Mouse (Mus musculus): Measurements from ENCODE around the gene Zbtb1. TPM values are rescaled to one million over a fixed set of nuclear protein-coding genes. Genes with fewer than 3 reads are reported as not detected.

Zbtb1 gene
- polyA plus RNA-seq, 1 experiment from 2014 or later, result 4.4 TPM

GRCm38 (mm10) chr12:76392979-76393378 lies 22.9 kb downstream of the Zbtb1 start:
- no peak overlapping the region for H3K9ac ChIP-seq
- H3K36me3 ChIP-seq, result no peaks in the 10 kb centered on the region
- H3K4me2 ChIP-seq, result no peak overlapping the region
- H3K4me1 ChIP-seq (replicated peaks), result no peaks in the 10 kb centered on the region
- H3K27ac ChIP-seq, result no peak overlapping the region
- ATAC-seq (ENCODE audit: low FRiP score), result no peak
- WGBS, result 83% methylated on average over 5 of the region's 5 CpGs
- no peaks in the 10 kb centered on the region for H3K9me3 ChIP-seq
- no peak overlapping the region for H3K4me3 ChIP-seq
- no peaks in the 10 kb centered on the region for H3K27me3 ChIP-seq

GRCm38 (mm10) chr12:76397281-76397680 lies 27.2 kb downstream of the Zbtb1 start:
- no peak for ATAC-seq (ENCODE audit: low FRiP score)
- Histone ChIP-seq H3K4me3 (no peak overlapping the region), H3K27ac (no peak overlapping the region), H3K36me3 (no peaks in the 10 kb centered on the region), H3K9me3 (no peaks in the 10 kb centered on the region), H3K27me3 (peaks cover 9% of the 10 kb centered on the region), H3K4me1 (replicated peaks) (no peaks in the 10 kb centered on the region), H3K4me2 (no peak overlapping the region), H3K9ac (no peak overlapping the region)
- 92% methylated on average over 5 of the region's 5 CpGs for WGBS

GRCm38 (mm10) chr12:76401674-76402073 lies 31.6 kb downstream of the Zbtb1 start:
- Histone ChIP-seq H3K27me3 (peaks cover 40% of the 10 kb centered on the region), H3K27ac (no peak overlapping the region), H3K4me1 (replicated peaks) (peaks cover 26% of the 10 kb centered on the region), H3K9ac (no peak overlapping the region), H3K4me2 (no peak overlapping the region), H3K4me3 (no peak overlapping the region), H3K36me3 (no peaks in the 10 kb centered on the region), H3K9me3 (no peaks in the 10 kb centered on the region)
- WGBS, result 55% methylated on average over 3 of the region's 3 CpGs
- no peak for ATAC-seq (ENCODE audit: low FRiP score)

- H3K9ac ChIP-seq, result peak overlapping the region; percentile 72
- peak overlapping the region; percentile 68 for H3K4me3 ChIP-seq
- WGBS, result under 1% methylated on average over 47 of the region's 54 CpGs
- H3K4me2 ChIP-seq, result peak overlapping the region; percentile 79
- H3K27me3 ChIP-seq, result peaks cover 53% of the 10 kb centered on the region
- peaks cover 26% of the 10 kb centered on the region for H3K4me1 ChIP-seq (replicated peaks)
- H3K36me3 ChIP-seq, result no peaks in the 10 kb centered on the region
- peak; percentile 92 for ATAC-seq (ENCODE audit: low FRiP score)
- H3K27ac ChIP-seq, result peak overlapping the region; percentile 89
- no peaks in the 10 kb centered on the region for H3K9me3 ChIP-seq
Observed at GRCm38 (mm10) chr12:76402991-76403885, 33.2 kb downstream of the Zbtb1 start.

GRCm38 (mm10) chr12:76403886-76404537 lies 33.9 kb downstream of the Zbtb1 start, which contains the start of gene Hspa2:
Gene Hspa2 (plus strand): TSS chr12:76404176.
- Histone ChIP-seq H3K27me3 (peaks cover 58% of the 10 kb centered on the region), H3K4me2 (peak within 1 kb of the TSS; percentile 79), H3K4me3 (peak within 1 kb of the TSS; percentile 68), H3K9me3 (no peaks in the 10 kb centered on the region), H3K36me3 (no peaks in the 10 kb centered on the region), H3K4me1 (replicated peaks) (peaks cover 26% of the 10 kb centered on the region), H3K9ac (peak within 1 kb of the TSS; percentile 72), H3K27ac (peak within 1 kb of the TSS; percentile 89)
- under 1% methylated on average over 54 of the region's 54 CpGs for WGBS
- peak; percentile 96 for ATAC-seq (ENCODE audit: low FRiP score)

GRCm38 (mm10) chr12:76404836-76405182 lies 34.7 kb downstream of the Zbtb1 start:
- Histone ChIP-seq H3K27ac (no peak overlapping the region), H3K36me3 (no peaks in the 10 kb centered on the region), H3K4me2 (peak overlapping the region; percentile 79), H3K9ac (no peak overlapping the region), H3K27me3 (peaks cover 60% of the 10 kb centered on the region), H3K4me1 (replicated peaks) (peaks cover 26% of the 10 kb centered on the region), H3K4me3 (peak overlapping the region; percentile 68), H3K9me3 (no peaks in the 10 kb centered on the region)
- ATAC-seq (ENCODE audit: low FRiP score), result no peak
- 7% methylated on average over 20 of the region's 20 CpGs for WGBS

GRCm38 (mm10) chr12:76405183-76405970 lies 35.3 kb downstream of the Zbtb1 start:
- peak overlapping the region; percentile 68 for H3K4me3 ChIP-seq
- H3K9me3 ChIP-seq, result no peaks in the 10 kb centered on the region
- no peak for ATAC-seq (ENCODE audit: low FRiP score)
- H3K4me2 ChIP-seq, result peak overlapping the region; percentile 79
- H3K4me1 ChIP-seq (replicated peaks), result peaks cover 26% of the 10 kb centered on the region
- WGBS, result 2% methylated on average over 64 of the region's 64 CpGs
- H3K27ac ChIP-seq, result no peak overlapping the region
- H3K27me3 ChIP-seq, result peaks cover 60% of the 10 kb centered on the region
- H3K9ac ChIP-seq, result no peak overlapping the region
- no peaks in the 10 kb centered on the region for H3K36me3 ChIP-seq

- H3K27ac ChIP-seq, result no peak overlapping the region
- H3K9ac ChIP-seq, result no peak overlapping the region
- H3K4me3 ChIP-seq, result peak overlapping the region; percentile 68
- ATAC-seq (ENCODE audit: low FRiP score), result no peak
- no peaks in the 10 kb centered on the region for H3K36me3 ChIP-seq
- H3K27me3 ChIP-seq, result peaks cover 60% of the 10 kb centered on the region
- H3K4me2 ChIP-seq, result peak overlapping the region; percentile 79
- 3% methylated on average over 23 of the region's 23 CpGs for WGBS
- no peaks in the 10 kb centered on the region for H3K9me3 ChIP-seq
- peaks cover 26% of the 10 kb centered on the region for H3K4me1 ChIP-seq (replicated peaks)
Observed at GRCm38 (mm10) chr12:76405971-76406370, 35.9 kb downstream of the Zbtb1 start.

GRCm38 (mm10) chr12:76407184-76407583 lies 37.1 kb downstream of the Zbtb1 start:
- Histone ChIP-seq H3K27me3 (peaks cover 53% of the 10 kb centered on the region), H3K9me3 (no peaks in the 10 kb centered on the region), H3K36me3 (no peaks in the 10 kb centered on the region), H3K4me3 (no peak overlapping the region), H3K27ac (no peak overlapping the region), H3K4me2 (no peak overlapping the region), H3K4me1 (replicated peaks) (peaks cover 26% of the 10 kb centered on the region), H3K9ac (no peak overlapping the region)
- WGBS, result 37% methylated on average over 1 of the region's 1 CpGs
- no peak for ATAC-seq (ENCODE audit: low FRiP score)

GRCm38 (mm10) chr12:76409166-76409565 lies 39.1 kb downstream of the Zbtb1 start:
- WGBS, result 72% methylated on average over 4 of the region's 4 CpGs
- Histone ChIP-seq H3K9me3 (no peaks in the 10 kb centered on the region), H3K4me2 (no peak overlapping the region)

GRCm38 (mm10) chr12:76415383-76416010 lies 45.4 kb downstream of the Zbtb1 start:
- H3K4me2 ChIP-seq, result no peak overlapping the region
- WGBS, result 90% methylated on average over 12 of the region's 12 CpGs
- no peak for ATAC-seq (ENCODE audit: low FRiP score)
- H3K27me3 ChIP-seq, result peaks cover 31% of the 10 kb centered on the region
- peaks cover 7% of the 10 kb centered on the region for H3K4me1 ChIP-seq (replicated peaks)
- no peak overlapping the region for H3K9ac ChIP-seq
- no peak overlapping the region for H3K27ac ChIP-seq
- H3K36me3 ChIP-seq, result no peaks in the 10 kb centered on the region
- no peak overlapping the region for H3K4me3 ChIP-seq
- H3K9me3 ChIP-seq, result no peaks in the 10 kb centered on the region

More at GRCm38 (mm10) chr12:76409166-76409565, 39.1 kb downstream of the Zbtb1 start:
- no peak overlapping the region for H3K4me3 ChIP-seq
- no peak for ATAC-seq (ENCODE audit: low FRiP score)
- H3K9ac ChIP-seq, result no peak overlapping the region
- no peak overlapping the region for H3K27ac ChIP-seq
- peaks cover 19% of the 10 kb centered on the region for H3K4me1 ChIP-seq (replicated peaks)
- no peaks in the 10 kb centered on the region for H3K36me3 ChIP-seq
- peaks cover 44% of the 10 kb centered on the region for H3K27me3 ChIP-seq

Data from hindbrain, embryonic 13.5 days (tissue).